Mouse (Mus musculus) neural tube, embryonic 11.5 days (tissue): Measurements from ENCODE around the gene Srp14. TPM values are rescaled to one million over a fixed set of nuclear protein-coding genes. Genes with fewer than 3 reads are reported as not detected.

ENCODE experiments used
- ATAC-seq: fragments of 200-750 bp; cut with Nextera tagmentation; 2 replicates; pipeline ENCODE4 v1.8.0; 2017; ENCODE audit warnings: moderate number of reproducible peaks, mild to moderate bottlenecking, moderate TSS enrichment, moderate library complexity; ENCODE audit not compliant: insufficient read depth, low FRiP score, low TSS enrichment
- DNase-seq: peaks from one replicate; pipeline ENCODE4 v3.0.0-alpha.2; 2015; ENCODE audit warnings: low spot score
- H3K27ac ChIP-seq: fragments of 300-500 bp; sonication (generic); 2 replicates; pipeline ENCODE4 v1.5.1; 2014; ENCODE audit warnings: low read depth, mild to moderate bottlenecking, low read length
- H3K27me3 ChIP-seq: fragments of 300-500 bp; sonication (generic); 2 replicates; pipeline ENCODE4 v1.6.1; 2014; ENCODE audit warnings: mild to moderate bottlenecking, low read length, mixed read lengths; ENCODE audit not compliant: control insufficient read depth, insufficient read depth
- H3K36me3 ChIP-seq: fragments of 300-500 bp; sonication (generic); 2 replicates; pipeline ENCODE4 v1.6.1; 2014; ENCODE audit warnings: mild to moderate bottlenecking, low read length, moderate library complexity, mixed read lengths; ENCODE audit not compliant: control insufficient read depth, insufficient read depth
- H3K4me1 ChIP-seq: fragments of 300-500 bp; sonication (generic); 2 replicates; pipeline ENCODE4 v1.6.1; 2014; ENCODE audit warnings: low read length, mixed read lengths; ENCODE audit not compliant: control insufficient read depth, insufficient read depth
- H3K4me2 ChIP-seq: fragments of 300-500 bp; sonication (generic); 2 replicates; pipeline ENCODE4 v1.6.1; 2014; ENCODE audit warnings: low read depth, mild to moderate bottlenecking, moderate library complexity
- H3K4me3 ChIP-seq: fragments of 300-500 bp; sonication (generic); 2 replicates; pipeline ENCODE4 v1.5.1; 2014; ENCODE audit warnings: low read depth, low read length
- H3K9ac ChIP-seq: fragments of 300-500 bp; sonication (generic); 2 replicates; pipeline ENCODE4 v1.6.1; 2014; ENCODE audit warnings: mild to moderate bottlenecking, low read length
- H3K9me3 ChIP-seq: fragments of 300-500 bp; sonication (generic); 2 replicates; pipeline ENCODE4 v1.6.1; 2016; ENCODE audit warnings: low read length; ENCODE audit not compliant: control insufficient read depth
- WGBS: fragments of 180-500 bp; shearing (Covaris S2); extraction: QIAGEN DNeasy Blood & Tissue Kit; methylation state at CpG from one replicate; pipeline ENCODE4 v1.1.7; 2014; 5-methylcytosine and 5-hydroxymethylcytosine counted together
- polyA plus RNA-seq: library from polyadenylated mRNA; unstranded; fragments of >200 nt; fragmentation: Nextera tagmentation; extraction: Ambion mirVana; gene quantifications from 2 replicates; pipeline ENCODE4 v1.2.1, GENCODE M21; 2014

Srp14 gene
- polyA plus RNA-seq, 1 experiment from 2014 or later = 281 TPM

- H3K4me1 ChIP-seq = no peaks in the 10 kb centered on the region
- H3K27me3 ChIP-seq = no peaks in the 10 kb centered on the region
- no peak for ATAC-seq
- H3K27ac ChIP-seq = no peak overlapping the region
- no peak for DNase-seq
- WGBS = 79% methylated on average over 16 of the region's 16 CpGs
- H3K4me2 ChIP-seq = no peak overlapping the region
- no peaks in the 10 kb centered on the region for H3K9me3 ChIP-seq
- H3K4me3 ChIP-seq = no peak overlapping the region
- no peak overlapping the region for H3K9ac ChIP-seq
- peaks cover 8% of the 10 kb centered on the region; the same call in 1 of the 2 replicates for H3K36me3 ChIP-seq
Observed at GRCm38 (mm10) chr2:118430630-118431029, 48.9 kb downstream of the Srp14 start.

GRCm38 (mm10) chr2:118429297-118429696, 50.2 kb downstream of the Srp14 start:
- Histone ChIP-seq H3K4me1 (no peaks in the 10 kb centered on the region), H3K4me2 (no peak overlapping the region), H3K36me3 (peaks cover 8% of the 10 kb centered on the region; the same call in 1 of the 2 replicates), H3K9ac (no peak overlapping the region), H3K27me3 (no peaks in the 10 kb centered on the region), H3K27ac (no peak overlapping the region), H3K4me3 (no peak overlapping the region), H3K9me3 (no peaks in the 10 kb centered on the region)
- no peak for DNase-seq
- 88% methylated on average over 9 of the region's 9 CpGs for WGBS
- no peak for ATAC-seq

GRCm38 (mm10) chr2:118428296-118428695, 51.2 kb downstream of the Srp14 start:
- H3K9me3 ChIP-seq = no peaks in the 10 kb centered on the region
- DNase-seq (no peak), ATAC-seq (no peak)
- H3K27ac ChIP-seq = no peak overlapping the region
- 90% methylated on average over 6 of the region's 6 CpGs for WGBS
- H3K36me3 ChIP-seq = peaks cover 5% of the 10 kb centered on the region; the same call in 1 of the 2 replicates
- H3K4me1 ChIP-seq = no peaks in the 10 kb centered on the region
- no peaks in the 10 kb centered on the region for H3K27me3 ChIP-seq
- H3K4me2 ChIP-seq = no peak overlapping the region
- H3K4me3 ChIP-seq = no peak overlapping the region
- H3K9ac ChIP-seq = no peak overlapping the region

Other genes starting within 250 kb of the Srp14 start
- 2.6 and 3.3 TPM in 2 replicates for gene Fsip1, start 222.7 kb downstream of the Srp14 start, polyA plus RNA-seq
- gene Gpr176, start 106.3 kb downstream of the Srp14 start, polyA plus RNA-seq = 0.88 and 1.2 TPM in 2 replicates
- gene Eif2ak4, start 91.1 kb downstream of the Srp14 start, polyA plus RNA-seq = 10.2 and 13.0 TPM in 2 replicates
- gene Bmf, start 70.0 kb upstream of the Srp14 start, polyA plus RNA-seq = 5.9 and 8.3 TPM in 2 replicates
- 111 and 112 TPM in 2 replicates for gene Bub1b, start 118.5 kb upstream of the Srp14 start, polyA plus RNA-seq
- 0.78 and 1.6 TPM in 2 replicates for gene Pak6, start 183.6 kb upstream of the Srp14 start, polyA plus RNA-seq
- gene Ankrd63, start 224.3 kb upstream of the Srp14 start, polyA plus RNA-seq = not detected in 2 replicates
- gene Plcb2, start 248.7 kb upstream of the Srp14 start, polyA plus RNA-seq = 0.24 and 0.39 TPM in 2 replicates